Mouse (Mus musculus) heart, adult 9 months (tissue): ENCODE results near the gene Abcg5.

Experiments
- DNase-seq, 2 experiments: peaks; one replicate each; pipeline ENCODE4 v3.0.0; 2022; ENCODE audit warnings: low spot score in 2 of 2

The Abcg5 gene

DNA sequence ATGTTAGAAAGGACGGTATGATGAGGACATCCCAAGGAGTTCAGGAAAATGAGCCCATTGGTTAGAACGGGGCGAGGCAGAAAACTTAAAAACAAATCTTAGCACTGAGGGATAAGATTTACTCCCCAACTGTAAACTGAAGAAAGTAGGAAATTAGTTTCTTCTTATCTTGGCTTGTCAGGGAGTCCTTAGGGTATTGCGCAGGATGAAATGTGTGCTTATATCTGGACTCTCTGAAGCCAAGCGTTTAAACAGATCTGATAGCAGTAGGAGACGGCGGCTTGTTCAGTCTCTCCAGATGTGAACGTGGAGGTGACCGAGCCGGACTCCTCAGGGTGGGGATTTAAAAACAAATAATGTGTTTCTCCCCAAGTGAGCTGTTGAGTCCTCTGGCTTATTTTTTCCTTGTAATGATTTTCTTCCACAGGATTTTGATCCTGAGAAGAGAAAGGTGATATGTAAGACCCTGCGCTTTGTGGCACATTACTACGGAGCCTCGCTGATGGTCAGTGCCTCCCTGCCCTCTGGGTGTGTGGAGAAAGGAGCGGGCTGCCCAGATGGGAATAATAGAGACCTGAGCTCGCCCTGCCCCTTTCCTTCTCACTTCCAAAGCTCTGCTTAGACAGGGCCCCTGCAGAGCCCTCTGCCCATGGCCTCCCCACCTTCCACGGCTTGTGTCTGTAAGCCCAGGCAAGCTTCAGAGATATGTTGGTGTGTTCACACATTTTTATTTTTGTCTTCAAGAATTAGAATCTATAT lies 38.3 kb downstream of the Abcg5 start:
- no peak for DNase-seq

DNA sequence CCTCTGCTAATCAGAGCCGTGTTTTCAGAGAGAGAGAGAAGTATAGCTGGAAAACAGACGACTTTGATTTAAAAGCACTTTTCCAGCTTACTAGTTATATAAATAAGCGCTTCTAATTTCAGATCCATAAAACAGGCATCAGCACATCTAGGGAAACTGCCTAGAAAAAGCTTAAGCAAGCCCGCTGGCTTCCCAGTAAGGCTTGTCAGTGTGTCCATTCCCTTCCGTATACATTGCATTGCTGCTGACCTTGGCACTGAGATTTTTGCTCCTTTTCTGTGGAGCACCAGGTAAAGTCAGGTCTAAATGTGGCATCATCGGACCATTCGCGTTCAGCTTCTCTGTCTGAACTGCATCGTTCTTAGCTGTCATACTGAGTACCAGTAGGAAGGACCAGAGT lies 40.5 kb downstream of the Abcg5 start:
- DNase-seq = no peak

- no peak for DNase-seq
These were observed 40.9 kb downstream of the Abcg5 start for GRCm38 (mm10) chr17:84641893-84642292.

GRCm38 (mm10) chr17:84639796-84640378 lies 42.9 kb downstream of the Abcg5 start:
- DNase-seq = peak in 1 of 2 experiments; percentile 15

DNA sequence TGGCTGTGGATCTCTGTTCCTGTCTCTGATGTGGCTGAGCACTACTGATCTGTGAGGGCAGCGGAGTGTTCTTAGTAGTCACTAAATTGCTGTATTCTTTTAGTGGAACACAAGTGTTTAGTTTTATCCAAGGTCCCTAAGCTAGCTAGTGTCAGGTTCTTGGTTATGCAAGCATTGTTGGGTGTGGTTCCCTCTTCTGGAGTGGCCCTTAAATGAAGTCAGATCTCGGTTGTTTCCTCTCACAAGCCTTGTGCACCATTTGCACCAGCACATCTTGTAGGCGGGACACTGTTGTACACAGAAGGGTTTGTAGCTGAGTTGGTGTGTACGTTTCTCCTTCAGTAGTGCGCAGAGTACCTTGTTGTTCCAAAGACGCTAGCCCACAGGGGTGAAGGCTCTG lies 44.8 kb downstream of the Abcg5 start:
- no peak for DNase-seq

- DNase-seq = no peak
These were observed 46.5 kb downstream of the Abcg5 start for GRCm38 (mm10) chr17:84636328-84636727.

GRCm38 (mm10) chr17:84633443-84633842 lies 49.4 kb downstream of the Abcg5 start:
- DNase-seq = no peak

GRCm38 (mm10) chr17:84631836-84632235 lies 51.0 kb downstream of the Abcg5 start:
- DNase-seq = no peak

DNA sequence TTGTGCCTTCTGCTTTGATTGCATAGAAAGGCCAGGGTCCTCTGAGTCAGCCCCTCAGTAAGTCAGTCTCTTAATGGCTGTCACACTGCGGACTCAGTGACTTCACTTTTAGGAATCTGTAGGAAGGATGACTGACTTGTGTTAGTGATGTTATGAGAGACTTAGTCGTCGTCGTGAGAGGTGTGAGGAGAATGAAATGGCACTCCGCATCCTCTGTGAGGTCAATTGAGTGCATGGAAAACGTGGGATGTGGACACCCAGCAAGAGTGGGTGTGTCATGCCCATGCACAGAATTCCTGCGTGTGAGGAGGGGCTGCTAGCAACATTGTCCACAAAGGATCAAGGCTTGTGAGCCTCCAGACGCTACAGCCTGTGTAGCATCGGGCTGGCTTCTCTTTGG lies 54.2 kb downstream of the Abcg5 start:
- no peak for DNase-seq

DNA sequence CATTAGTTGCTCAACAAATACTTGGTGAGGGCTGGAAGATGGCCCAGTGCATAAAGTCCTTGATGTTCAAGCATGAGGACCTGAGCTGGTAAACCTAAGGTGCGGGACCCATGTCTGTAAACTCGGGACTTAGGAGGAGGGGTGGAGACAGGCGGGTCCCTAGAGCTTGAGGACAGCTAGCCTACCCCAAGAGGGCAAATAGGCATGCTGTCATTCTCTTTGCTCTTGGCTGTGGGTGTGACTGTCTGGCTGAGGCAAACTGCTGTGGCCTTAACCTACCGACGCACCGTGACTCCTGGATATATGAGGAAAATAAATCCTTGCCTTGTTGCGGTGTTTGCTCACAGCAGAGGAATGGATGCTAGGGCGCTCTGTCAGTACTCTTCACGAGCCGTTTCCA lies 55.1 kb downstream of the Abcg5 start:
- no peak for DNase-seq

GRCm38 (mm10) chr17:84626857-84627305 lies 55.9 kb downstream of the Abcg5 start:
- DNase-seq = no peak

GRCm38 (mm10) chr17:84626276-84626856 lies 56.4 kb downstream of the Abcg5 start, which contains the start of gene Dync2li1:
Gene Dync2li1, plus strand, starts transcription at chr17:84626496.
- DNase-seq = peak; percentile 78 to 84

- DNase-seq = peak in 1 of 2 experiments; percentile 23
These were observed 59.9 kb downstream of the Abcg5 start for GRCm38 (mm10) chr17:84622873-84623272.

- DNase-seq = no peak
These were observed 60.8 kb downstream of the Abcg5 start for GRCm38 (mm10) chr17:84622028-84622427.

- no peak for DNase-seq
These were observed 61.6 kb downstream of the Abcg5 start for GRCm38 (mm10) chr17:84621209-84621608.

GRCm38 (mm10) chr17:84620610-84621009 lies 62.2 kb downstream of the Abcg5 start:
- DNase-seq = no peak

DNA sequence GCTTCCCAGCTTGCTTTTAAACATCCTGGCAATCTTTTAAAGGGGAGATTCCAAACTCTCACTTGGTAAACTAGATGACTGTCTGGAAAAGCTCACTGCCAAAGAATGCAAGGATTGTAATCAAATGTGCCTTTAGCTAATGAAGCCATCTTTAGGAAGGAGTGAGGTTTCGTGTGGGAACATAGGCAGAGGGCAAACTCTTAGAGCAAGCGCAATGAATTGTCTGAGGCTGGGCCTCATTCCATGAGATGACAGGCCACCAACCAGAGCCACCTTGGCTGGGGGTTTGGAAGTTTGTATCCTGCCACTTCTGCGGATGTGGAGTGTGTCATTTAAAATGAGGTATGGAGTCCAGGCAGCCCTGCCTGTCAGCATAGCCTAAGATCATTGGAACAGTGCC lies 62.7 kb downstream of the Abcg5 start:
- DNase-seq = no peak

DNA sequence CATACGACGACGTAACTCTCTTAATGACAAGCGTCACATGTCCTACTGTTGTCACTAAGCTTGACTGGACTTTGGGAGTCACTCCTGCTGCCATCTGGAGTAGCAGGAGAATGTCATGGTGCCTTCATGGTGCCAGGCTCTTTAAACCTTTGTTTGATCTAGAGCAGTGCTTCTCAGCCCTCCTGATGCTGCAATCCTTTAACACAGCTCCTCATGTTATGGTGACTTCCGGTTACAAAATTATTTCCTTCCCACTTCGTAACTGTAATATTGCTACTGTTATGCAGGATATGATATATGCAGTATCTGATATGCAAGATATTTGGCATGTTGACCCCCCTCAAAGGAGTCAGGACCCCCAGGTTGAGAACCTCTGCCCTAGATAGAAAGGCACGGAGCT lies 63.7 kb downstream of the Abcg5 start:
- DNase-seq = no peak

DNA sequence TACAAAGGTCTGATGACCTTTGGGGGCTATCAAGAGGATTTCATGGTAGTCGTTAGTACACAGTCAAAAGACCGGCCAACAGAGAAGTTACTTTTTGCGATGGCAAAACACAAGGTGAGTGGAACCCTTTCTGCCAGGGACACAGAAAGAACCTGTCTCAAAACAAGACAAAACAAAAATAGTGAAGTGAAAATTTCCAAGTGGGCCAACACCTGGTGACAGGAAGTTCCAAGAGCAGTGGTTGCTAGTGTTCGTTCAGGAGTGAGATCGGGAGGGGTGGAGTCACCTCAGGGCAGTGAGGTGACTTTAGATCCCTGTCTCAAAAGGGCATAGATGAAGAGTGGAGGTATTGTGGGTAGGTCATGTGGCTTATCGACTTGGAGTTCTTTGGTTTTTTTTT lies 64.9 kb downstream of the Abcg5 start:
- no peak for DNase-seq

- no peak for DNase-seq
These were observed 66.2 kb downstream of the Abcg5 start for GRCm38 (mm10) chr17:84616526-84617074.

GRCm38 (mm10) chr17:84615811-84616210 lies 67.0 kb downstream of the Abcg5 start:
- no peak for DNase-seq

DNA sequence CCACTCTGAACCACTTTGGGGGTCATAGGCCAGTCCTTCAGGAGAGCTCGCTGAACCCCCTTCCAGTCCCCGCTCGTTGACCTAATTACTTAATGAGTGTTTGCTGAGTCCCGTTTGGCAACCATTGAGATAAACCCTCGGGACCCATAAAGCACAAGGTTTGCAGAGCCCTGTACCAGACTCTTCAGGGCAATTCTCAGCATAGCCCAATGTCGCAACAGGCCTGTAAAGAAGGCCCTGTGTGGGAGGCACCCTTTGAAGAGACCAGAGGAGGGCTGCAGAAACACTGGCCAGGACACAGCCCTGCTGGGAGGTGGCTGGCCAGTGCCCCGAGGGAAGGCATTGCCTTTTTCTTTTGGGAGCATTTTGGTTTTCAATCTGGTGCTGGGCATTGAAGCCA lies 70.8 kb downstream of the Abcg5 start:
- peak in 1 of 2 experiments; percentile 21 for DNase-seq

DNA sequence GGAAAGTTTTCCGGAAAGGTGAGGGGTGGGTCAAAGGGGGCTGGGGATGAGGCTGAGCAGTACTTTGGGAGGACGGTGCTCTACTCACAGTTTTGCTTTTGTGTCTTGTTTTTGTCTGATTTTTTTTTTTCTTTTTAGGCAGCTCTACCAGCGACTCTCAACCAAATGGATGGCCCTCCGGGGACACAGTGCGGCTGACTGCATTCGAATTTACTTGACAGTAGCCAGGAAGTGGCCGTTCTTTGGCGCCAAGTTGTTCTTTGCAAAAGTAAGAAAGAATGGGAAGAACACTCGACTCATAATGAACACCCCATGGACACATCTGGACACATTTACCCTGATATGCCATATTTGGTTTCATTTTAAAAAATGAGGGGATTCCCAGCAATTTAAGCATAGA lies 71.3 kb downstream of the Abcg5 start:
- DNase-seq = peak; percentile 51 to 59
